Mouse (Mus musculus): Measurements from ENCODE around the gene Ift46.

DNA sequence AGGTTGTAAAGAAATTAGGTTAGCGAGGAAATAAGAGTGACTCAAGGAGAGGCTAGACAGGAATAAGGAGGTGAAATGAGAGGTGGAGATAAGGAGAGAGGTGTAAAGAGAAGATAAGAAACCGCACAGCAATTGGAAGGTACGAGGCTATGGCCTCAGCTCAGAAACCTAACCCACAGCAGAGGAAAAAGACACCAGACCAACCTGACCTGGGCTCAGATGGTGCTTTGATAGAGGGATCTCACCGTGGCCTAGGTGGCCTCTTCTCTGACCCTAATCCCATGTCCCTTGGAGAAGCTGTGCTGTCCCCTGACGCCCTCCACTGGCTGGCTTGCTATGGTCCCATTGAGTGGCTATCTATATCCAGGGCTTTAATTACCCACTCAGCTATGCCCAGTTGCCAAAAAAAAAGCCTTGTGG is 35.6 kb upstream of the Ift46 start:
- no peak for TF ChIP-seq CTCF (conservative IDR thresholded peaks at IDR 0.05; ENCODE audit: insufficient read depth, insufficient read length, low read depth, low read length)
- no peak for TF ChIP-seq POLR2A (IDR thresholded peaks at IDR 0.05; ENCODE audit: low read depth, low read length)
